Mouse (Mus musculus) MEL (cell line): ENCODE results near the gene Gm20696. TPM values are rescaled to one million over a fixed set of nuclear protein-coding genes. Genes with fewer than 3 reads are reported as not detected.

ENCODE experiments used
- DNase-seq: peaks from one replicate; pipeline ENCODE4 v3.0.0; 2011; ENCODE audit warnings: low read depth, low spot score
- H3K27ac ChIP-seq: 2 replicates; pipeline ENCODE4 v1.5.1; 2012; ENCODE audit warnings: low read depth, mild to moderate bottlenecking, control low read depth, low read length, moderate library complexity; ENCODE audit not compliant: control insufficient read depth
- H3K27me3 ChIP-seq, 2 experiments: fragments of 150-350 bp in 1 of 2; sonication (generic) in 1 of 2; 2 replicates each; pipeline ENCODE4 v1.6.1; 2012; ENCODE audit warnings: low read length in 2 of 2, mild to moderate bottlenecking in 2 of 2, improper control_type of control experiment in 1 of 2, moderate library complexity in 1 of 2; ENCODE audit not compliant: insufficient read depth in 2 of 2, control insufficient read depth in 1 of 2
- H3K36me3 ChIP-seq, 2 experiments: 2 replicates each; pipeline ENCODE4 v1.6.1; 2012 to 2014; ENCODE audit warnings: low read length in 2 of 2, improper control_type of control experiment in 1 of 2, inconsistent platforms in 1 of 2, mild to moderate bottlenecking in 1 of 2; ENCODE audit not compliant: insufficient read depth in 2 of 2, control insufficient read depth in 1 of 2
- H3K4me1 ChIP-seq, 2 experiments: fragments of 150-350 bp in 1 of 2; sonication (generic) in 1 of 2; 2 replicates each; pipeline ENCODE4 v1.6.1; 2012; ENCODE audit warnings: low read length in 2 of 2, improper control_type of control experiment in 1 of 2, mild to moderate bottlenecking in 1 of 2; ENCODE audit not compliant: insufficient read depth in 2 of 2, control insufficient read depth in 1 of 2
- H3K4me3 ChIP-seq, 2 experiments: fragments of 150-350 bp in 1 of 2; sonication (generic) in 1 of 2; 2 replicates each; pipeline ENCODE4 v1.5.1; 2012; ENCODE audit warnings: low read depth in 2 of 2, low read length in 2 of 2, mild to moderate bottlenecking in 2 of 2, moderate library complexity in 2 of 2, control low read depth in 1 of 2, improper control_type of control experiment in 1 of 2; ENCODE audit not compliant: control insufficient read depth in 1 of 2, insufficient read depth in 1 of 2
- H3K79me2 ChIP-seq: 2 replicates; pipeline ENCODE4 v1.6.1; 2012; ENCODE audit warnings: mild to moderate bottlenecking, low read length, moderate library complexity; ENCODE audit not compliant: control insufficient read depth, poor library complexity, insufficient read depth
- H3K9ac ChIP-seq: 2 replicates; pipeline ENCODE4 v1.6.1; 2012; ENCODE audit warnings: low read depth, mild to moderate bottlenecking, control low read depth, low read length, moderate library complexity; ENCODE audit not compliant: control insufficient read depth, poor library complexity, severe bottlenecking
- H3K9me3 ChIP-seq: fragments of 150-350 bp; sonication (generic); replicated peaks from 2 replicates; pipeline ENCODE4 v1.6.1; 2012; ENCODE audit warnings: mild to moderate bottlenecking, low read length, improper control_type of control experiment, moderate library complexity; ENCODE audit not compliant: insufficient read depth
- CHD1 ChIP-seq: IDR thresholded peaks from 2 replicates; pipeline ENCODE4 v1.6.1; 2012; ENCODE audit warnings: low read depth, mild to moderate bottlenecking, inconsistent platforms, low read length, improper control_type of control experiment
- CHD2 ChIP-seq: IDR thresholded peaks from 2 replicates; pipeline ENCODE4 v1.6.1; 2011; ENCODE audit warnings: low read length, improper control_type of control experiment
- CTCF ChIP-seq, 3 experiments: IDR thresholded peaks in 2 of 3; conservative IDR thresholded peaks in 1 of 3; 2 replicates each; pipeline ENCODE4 v1.5.1; 2011 to 2012; ENCODE audit warnings: low read length in 3 of 3, low read depth in 2 of 3, mild to moderate bottlenecking in 2 of 3, improper control_type of control experiment in 1 of 3, inconsistent platforms in 1 of 3, mixed read lengths in 1 of 3, moderate library complexity in 1 of 3; ENCODE audit not compliant: control insufficient read depth in 1 of 3, insufficient read depth in 1 of 3, poor library complexity in 1 of 3, severe bottlenecking in 1 of 3
- ELF1 ChIP-seq: IDR thresholded peaks from 2 replicates; pipeline ENCODE4 v1.6.1; 2014; ENCODE audit warnings: low read depth, mild to moderate bottlenecking, inconsistent platforms, low read length, improper control_type of control experiment, moderate library complexity
- ETS1 ChIP-seq: IDR thresholded peaks from 2 replicates; pipeline ENCODE4 v1.6.1; 2012; ENCODE audit warnings: low read depth, mild to moderate bottlenecking, inconsistent platforms, low read length, improper control_type of control experiment, moderate library complexity
- GABPA ChIP-seq: IDR thresholded peaks from 2 replicates; pipeline ENCODE4 v1.6.1; 2012; ENCODE audit warnings: low read depth, mild to moderate bottlenecking, inconsistent platforms, low read length, improper control_type of control experiment, moderate library complexity
- HCFC1 ChIP-seq: IDR thresholded peaks from 2 replicates; pipeline ENCODE4 v1.6.1; 2012; ENCODE audit warnings: low read depth, mild to moderate bottlenecking, inconsistent platforms, low read length, improper control_type of control experiment, moderate library complexity
- JUND ChIP-seq: IDR thresholded peaks from 2 replicates; pipeline ENCODE4 v1.6.1; 2011; ENCODE audit warnings: low read depth, mild to moderate bottlenecking, improper control_type of control experiment, low read length
- KAT2A ChIP-seq: conservative IDR thresholded peaks from 2 replicates; pipeline ENCODE4 v1.6.1; 2012; ENCODE audit warnings: low read depth, low read length, improper control_type of control experiment, inconsistent platforms
- MAX ChIP-seq: IDR thresholded peaks from 2 replicates; pipeline ENCODE4 v1.6.1; 2011; ENCODE audit warnings: low read length, improper control_type of control experiment
- MAZ ChIP-seq: IDR thresholded peaks from 2 replicates; pipeline ENCODE4 v1.6.1; 2012; ENCODE audit warnings: low read depth, mild to moderate bottlenecking, inconsistent platforms, low read length, improper control_type of control experiment
- MEF2A ChIP-seq: IDR thresholded peaks from 2 replicates; pipeline ENCODE4 v1.6.1; 2014; ENCODE audit warnings: low read depth, mild to moderate bottlenecking, inconsistent platforms, low read length, improper control_type of control experiment; ENCODE audit not compliant: poor library complexity, insufficient replicate concordance, severe bottlenecking; ENCODE audit errors: extremely low read depth
- MXI1 ChIP-seq: IDR thresholded peaks from 2 replicates; pipeline ENCODE4 v1.6.1; 2011; ENCODE audit warnings: mild to moderate bottlenecking, low read depth, low read length, improper control_type of control experiment
- NRF1 ChIP-seq: IDR thresholded peaks from 2 replicates; pipeline ENCODE4 v1.6.1; 2014; ENCODE audit warnings: low read depth, mild to moderate bottlenecking, inconsistent platforms, low read length, improper control_type of control experiment, moderate library complexity; ENCODE audit not compliant: poor library complexity, insufficient read depth, severe bottlenecking
- POLR2AphosphoS2 ChIP-seq: IDR thresholded peaks from 2 replicates; pipeline ENCODE4 v1.6.1; 2011; ENCODE audit warnings: low read length, improper control_type of control experiment
- POLR2AphosphoS5 ChIP-seq: IDR thresholded peaks from 2 replicates; pipeline ENCODE4 v1.6.1; 2012; ENCODE audit warnings: low read depth, borderline replicate concordance, mild to moderate bottlenecking, inconsistent platforms, low read length, moderate library complexity, mixed read lengths
- RAD21 ChIP-seq: IDR thresholded peaks from 2 replicates; pipeline ENCODE4 v1.6.1; 2011; ENCODE audit warnings: mild to moderate bottlenecking, low read depth, low read length, improper control_type of control experiment
- RCOR1 ChIP-seq: IDR thresholded peaks from 2 replicates; pipeline ENCODE4 v1.6.1; 2012; ENCODE audit warnings: low read depth, mild to moderate bottlenecking, inconsistent platforms, low read length, improper control_type of control experiment
- SMC3 ChIP-seq: IDR thresholded peaks from 2 replicates; pipeline ENCODE4 v1.6.1; 2011; ENCODE audit warnings: low read depth, low read length, improper control_type of control experiment
- TAL1 ChIP-seq: IDR thresholded peaks from 2 replicates; pipeline ENCODE4 v1.6.1; 2012; ENCODE audit warnings: mild to moderate bottlenecking, inconsistent platforms, low read length, moderate library complexity, mixed read lengths
- TBP ChIP-seq: IDR thresholded peaks from 2 replicates; pipeline ENCODE4 v1.8.0; 2011; ENCODE audit warnings: low read depth, low read length, improper control_type of control experiment
- TCF12 ChIP-seq: IDR thresholded peaks from 2 replicates; pipeline ENCODE4 v1.6.1; 2014; ENCODE audit warnings: low read depth, mild to moderate bottlenecking, inconsistent platforms, low read length, improper control_type of control experiment, moderate library complexity
- UBTF ChIP-seq: IDR thresholded peaks from 2 replicates; pipeline ENCODE4 v1.6.1; 2012; ENCODE audit warnings: low read depth, mild to moderate bottlenecking, inconsistent platforms, low read length, improper control_type of control experiment, moderate library complexity, borderline replicate concordance; ENCODE audit not compliant: insufficient read depth
- USF1 ChIP-seq: IDR thresholded peaks from 2 replicates; pipeline ENCODE4 v1.6.1; 2014; ENCODE audit warnings: low read depth, mild to moderate bottlenecking, inconsistent platforms, low read length, improper control_type of control experiment, moderate library complexity
- USF2 ChIP-seq, 2 experiments: IDR thresholded peaks; 2 replicates each; pipeline ENCODE4 v1.6.1; 2011 to 2012; ENCODE audit warnings: improper control_type of control experiment in 2 of 2, low read length in 2 of 2, borderline replicate concordance in 1 of 2, inconsistent platforms in 1 of 2, low read depth in 1 of 2, mild to moderate bottlenecking in 1 of 2; ENCODE audit not compliant: insufficient read depth in 1 of 2
- ZC3H11A ChIP-seq: IDR thresholded peaks from 2 replicates; pipeline ENCODE4 v1.6.1; 2012; ENCODE audit warnings: low read depth, mild to moderate bottlenecking, inconsistent platforms, low read length, improper control_type of control experiment
- ZMIZ1 ChIP-seq: IDR thresholded peaks from 2 replicates; pipeline ENCODE4 v1.6.1; 2012; ENCODE audit warnings: low read depth, mild to moderate bottlenecking, inconsistent platforms, low read length, improper control_type of control experiment, moderate library complexity
- polyA plus RNA-seq, 2 experiments: library from polyadenylated mRNA; stranded (reverse) in 1 of 2; unstranded in 1 of 2; fragments of >175 nt in 1 of 2; fragments of >200 nt in 1 of 2; gene quantifications; 2 replicates each; pipeline versions ENCODE4 v1.2.1 to v1.2.4; 2012; ENCODE audit warnings: low replicate concordance in 2 of 2, low read depth in 1 of 2; ENCODE audit not compliant: insufficient read length in 2 of 2, insufficient read depth in 1 of 2, missing spikeins in 1 of 2
- total RNA-seq: library from RNA; depleted of rRNA; stranded (reverse); fragments of 300-350 nt; gene quantifications from 2 replicates; pipeline ENCODE4 v1.2.3, GENCODE M21; 2012

The Gm20696 gene
- total and polyA plus RNA-seq, 3 experiments = 0.07 to 0.39 TPM; not detected in 1

- Histone ChIP-seq H3K4me1 (peaks cover 0 to 4% of the 10 kb centered on the region in 2 experiments; a peak in 3 of 4 replicates), H3K4me3 (no peak overlapping the region), H3K27me3 (no peaks in the 10 kb centered on the region)
- no peak for TF ChIP-seq TBP
- TF ChIP-seq ETS1 = no peak
- TF ChIP-seq GABPA = no peak
- TF ChIP-seq USF1 = no peak
- TF ChIP-seq MAZ = no peak
- TF ChIP-seq MAX = no peak
- TF ChIP-seq CTCF (IDR thresholded peaks at IDR 0.05 in 2 of 3, conservative IDR thresholded peaks at IDR 0.05 in 1 of 3; ENCODE audit: control insufficient read depth in 1 of 3, insufficient read depth in 1 of 3, low read depth in 2 of 3, low read length in 3 of 3, poor library complexity in 1 of 3, severe bottlenecking in 1 of 3) = no peak
- TF ChIP-seq TCF12 = no peak
- no peak for TF ChIP-seq ZMIZ1
- TF ChIP-seq MEF2A = no peak
- TF ChIP-seq CHD1 = no peak
- TF ChIP-seq POLR2AphosphoS5 = no peak
- TF ChIP-seq KAT2A = no peak
- no peak for TF ChIP-seq MXI1
- TF ChIP-seq SMC3 = no peak
- TF ChIP-seq, all 39 proteins: peak for 0
- Histone ChIP-seq H3K9me3 (no peaks in the 10 kb centered on the region), H3K36me3 (no peaks in the 10 kb centered on the region), H3K9ac (no peak overlapping the region), H3K27ac (no peak overlapping the region), H3K79me2 (no peaks in the 10 kb centered on the region)
- DNase-seq = no peak
These were observed 366.4 kb downstream of the Gm20696 start for GRCm38 (mm10) chr6:99300235-99300634.

DNA sequence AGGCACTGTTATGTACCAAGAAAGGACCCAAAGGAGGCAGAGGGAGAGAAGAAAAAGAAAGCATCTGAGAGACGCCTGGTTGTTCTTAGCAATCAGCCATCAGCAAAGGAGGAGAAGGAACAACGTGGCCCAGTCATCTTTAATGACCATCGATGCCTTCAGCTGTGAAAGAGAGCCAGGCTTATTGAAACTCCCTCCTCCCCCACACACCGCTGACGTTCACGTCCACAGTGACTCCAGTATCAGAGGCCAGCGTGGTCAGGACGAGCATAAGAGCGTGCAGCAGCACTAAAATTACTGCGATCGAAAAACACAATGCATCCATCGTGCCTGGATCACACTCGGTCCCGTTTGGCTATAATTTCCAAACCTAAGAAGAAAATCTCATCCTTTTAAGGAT is 367.4 kb downstream of the Gm20696 start:
- TF ChIP-seq CHD2 (no peak), HCFC1 (no peak), UBTF (no peak), ZC3H11A (no peak), RAD21 (no peak), NRF1 (no peak), MEF2A (no peak), GABPA (no peak), SMC3 (no peak), TAL1 (no peak), POLR2AphosphoS2 (no peak), MAX (no peak), RCOR1 (no peak), USF2 (IDR thresholded peaks at IDR 0.05; ENCODE audit: borderline replicate concordance in 1 of 2, insufficient read depth in 1 of 2, low read depth in 1 of 2, low read length in 2 of 2) (no peak), ELF1 (no peak), CTCF (IDR thresholded peaks at IDR 0.05 in 2 of 3, conservative IDR thresholded peaks at IDR 0.05 in 1 of 3; ENCODE audit: control insufficient read depth in 1 of 3, insufficient read depth in 1 of 3, low read depth in 2 of 3, low read length in 3 of 3, poor library complexity in 1 of 3, severe bottlenecking in 1 of 3) (no peak), JUND (no peak)
- H3K27me3 ChIP-seq = no peaks in the 10 kb centered on the region
- H3K36me3 ChIP-seq = no peaks in the 10 kb centered on the region
- H3K27ac ChIP-seq = no peak overlapping the region
- DNase-seq = no peak
- H3K4me1 ChIP-seq = peaks cover 0 to 4% of the 10 kb centered on the region in 2 experiments; a peak in 3 of 4 replicates
- no peak overlapping the region for H3K9ac ChIP-seq
- no peaks in the 10 kb centered on the region for H3K79me2 ChIP-seq
- H3K4me3 ChIP-seq = no peak overlapping the region
- H3K9me3 ChIP-seq = no peaks in the 10 kb centered on the region
